Mouse (Mus musculus): ENCODE results near the gene Smpd2.

Smpd2 gene

DNA sequence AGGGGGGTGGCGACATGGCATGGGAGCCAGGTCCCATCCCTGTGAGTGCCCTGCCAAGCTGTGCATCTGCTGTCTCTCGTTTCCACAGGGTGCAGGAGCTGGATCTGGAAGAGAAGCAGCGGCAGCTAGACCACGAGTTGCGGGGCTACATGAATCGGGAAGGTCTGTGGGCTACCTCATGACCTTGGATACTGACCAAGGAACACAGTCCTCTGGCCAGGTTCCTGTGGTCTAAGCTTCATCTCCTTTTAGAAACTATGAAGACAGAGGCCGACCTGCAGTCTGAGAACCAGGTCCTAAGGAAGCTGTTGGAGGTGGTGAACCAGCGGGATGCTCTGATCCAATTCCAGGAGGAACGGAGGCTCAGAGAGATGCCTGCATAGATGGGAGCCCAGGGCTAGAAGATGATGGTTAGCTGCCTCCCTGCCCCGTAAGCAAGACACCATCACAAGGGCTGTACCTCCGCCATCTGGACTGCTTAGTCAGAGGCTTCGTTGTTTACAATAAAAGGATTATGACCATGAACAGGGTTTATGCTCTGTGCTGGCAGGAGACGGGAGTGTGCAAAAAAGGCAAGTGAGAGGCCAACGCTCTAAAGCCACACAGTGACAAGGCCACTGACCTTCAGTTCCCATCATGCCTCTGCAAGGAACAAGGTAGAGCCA lies 3.5 kb downstream of the Smpd2 start:
- no peak for DNase-seq

DNA sequence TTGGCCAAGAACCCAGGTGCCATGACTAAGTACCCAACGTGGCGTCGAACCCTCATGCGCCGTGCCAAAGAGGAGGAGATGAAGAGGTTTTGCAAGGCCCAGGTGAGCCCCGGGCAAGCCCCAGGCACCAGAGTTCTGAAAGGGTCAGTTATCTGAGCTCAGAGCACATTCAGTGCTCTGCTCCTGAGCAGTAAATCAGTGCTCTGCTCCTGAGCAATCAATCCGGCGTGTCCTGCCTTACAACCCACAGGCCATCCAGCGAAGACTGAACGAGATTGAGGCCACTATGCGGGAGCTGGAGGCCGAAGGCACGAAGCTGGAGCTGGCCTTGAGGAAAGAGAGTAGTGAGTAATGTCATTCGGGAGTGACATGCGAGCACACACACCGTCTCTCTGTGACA lies 4.4 kb downstream of the Smpd2 start:
- DNase-seq: no peak

DNA sequence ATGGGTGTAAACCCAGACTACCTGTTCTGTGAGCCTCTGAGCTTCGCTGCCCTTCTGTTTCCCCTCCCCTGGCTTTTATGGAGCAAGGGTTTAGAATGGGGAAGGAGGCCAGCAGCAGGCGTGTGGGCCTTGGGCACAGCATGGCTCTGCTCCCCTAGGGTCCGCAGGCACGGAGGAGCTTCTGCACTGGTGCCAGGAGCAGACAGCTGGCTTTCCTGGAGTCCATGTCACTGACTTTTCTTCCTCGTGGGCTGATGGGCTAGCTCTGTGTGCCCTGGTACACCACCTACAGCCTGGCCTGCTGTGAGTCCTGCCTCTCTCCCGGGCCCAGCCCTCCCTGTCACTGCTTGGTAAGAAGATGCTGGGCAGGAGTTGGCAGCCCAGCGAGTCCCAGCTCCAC lies 7.7 kb downstream of the Smpd2 start:
- peak; percentile 46 to 75 for DNase-seq

DNA sequence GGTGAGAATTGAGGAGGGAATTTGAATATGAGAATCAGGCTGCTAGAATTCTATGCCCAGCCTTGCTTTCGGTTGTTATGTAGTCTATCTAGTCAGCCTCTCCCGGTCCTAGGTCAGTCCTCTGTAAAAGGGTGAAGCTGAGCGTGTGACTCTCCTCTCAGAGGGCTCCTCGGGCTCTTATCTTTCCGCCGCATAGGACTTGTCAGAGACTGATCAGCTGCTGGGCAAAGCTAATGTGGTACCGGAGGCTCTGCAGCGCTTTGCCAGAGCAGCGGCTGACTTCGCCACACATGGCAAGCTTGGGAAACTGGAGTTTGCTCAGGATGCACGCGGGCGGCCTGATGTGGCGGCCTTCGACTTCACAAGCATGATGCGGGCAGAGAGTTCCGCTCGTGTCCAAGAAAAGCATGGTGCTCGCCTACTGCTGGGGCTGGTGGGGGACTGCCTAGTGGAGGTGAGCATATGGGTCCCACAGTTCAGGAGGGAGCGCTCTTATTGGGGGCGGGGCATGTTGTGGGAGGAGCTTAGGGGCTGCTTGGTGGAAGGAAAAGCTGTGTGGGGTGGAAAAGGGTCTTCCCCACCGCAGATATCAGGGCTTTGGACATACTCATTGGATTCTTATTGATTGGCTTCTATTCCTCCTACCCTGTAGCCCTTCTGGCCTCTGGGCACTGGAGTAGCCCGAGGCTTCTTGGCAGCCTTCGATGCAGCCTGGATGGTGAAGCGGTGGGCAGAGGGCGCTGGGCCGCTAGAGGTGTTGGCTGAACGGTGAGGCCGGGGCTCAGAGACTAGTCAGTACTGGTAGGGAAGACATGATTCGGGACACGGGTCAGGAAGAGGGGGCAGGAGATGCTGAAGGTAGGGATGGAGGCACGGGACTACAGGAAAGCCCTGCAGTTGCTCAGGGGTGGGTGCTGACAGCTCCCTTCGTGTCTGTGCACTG lies 9.0 kb downstream of the Smpd2 start:
- peak; percentile 45 to 55 for DNase-seq

DNA sequence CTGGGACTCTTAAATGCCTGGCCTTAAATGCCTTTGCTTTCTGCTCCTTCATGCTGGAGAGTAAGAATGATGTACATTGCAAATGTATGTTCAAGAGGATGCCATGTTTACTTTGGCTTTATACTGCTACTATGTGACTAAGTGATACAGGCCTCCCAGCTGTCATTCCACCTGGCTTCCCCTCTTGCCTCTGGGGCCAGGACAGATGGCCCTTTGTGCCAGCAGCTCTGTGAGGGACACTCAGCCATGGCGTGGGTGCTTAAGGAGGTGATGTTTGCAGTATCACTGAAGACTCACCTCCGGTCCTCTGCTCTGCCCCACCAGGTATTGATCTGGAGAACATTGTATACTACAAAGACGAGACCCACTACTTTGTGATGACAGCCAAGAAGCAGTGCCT lies 10.2 kb downstream of the Smpd2 start:
- DNase-seq: no peak

DNA sequence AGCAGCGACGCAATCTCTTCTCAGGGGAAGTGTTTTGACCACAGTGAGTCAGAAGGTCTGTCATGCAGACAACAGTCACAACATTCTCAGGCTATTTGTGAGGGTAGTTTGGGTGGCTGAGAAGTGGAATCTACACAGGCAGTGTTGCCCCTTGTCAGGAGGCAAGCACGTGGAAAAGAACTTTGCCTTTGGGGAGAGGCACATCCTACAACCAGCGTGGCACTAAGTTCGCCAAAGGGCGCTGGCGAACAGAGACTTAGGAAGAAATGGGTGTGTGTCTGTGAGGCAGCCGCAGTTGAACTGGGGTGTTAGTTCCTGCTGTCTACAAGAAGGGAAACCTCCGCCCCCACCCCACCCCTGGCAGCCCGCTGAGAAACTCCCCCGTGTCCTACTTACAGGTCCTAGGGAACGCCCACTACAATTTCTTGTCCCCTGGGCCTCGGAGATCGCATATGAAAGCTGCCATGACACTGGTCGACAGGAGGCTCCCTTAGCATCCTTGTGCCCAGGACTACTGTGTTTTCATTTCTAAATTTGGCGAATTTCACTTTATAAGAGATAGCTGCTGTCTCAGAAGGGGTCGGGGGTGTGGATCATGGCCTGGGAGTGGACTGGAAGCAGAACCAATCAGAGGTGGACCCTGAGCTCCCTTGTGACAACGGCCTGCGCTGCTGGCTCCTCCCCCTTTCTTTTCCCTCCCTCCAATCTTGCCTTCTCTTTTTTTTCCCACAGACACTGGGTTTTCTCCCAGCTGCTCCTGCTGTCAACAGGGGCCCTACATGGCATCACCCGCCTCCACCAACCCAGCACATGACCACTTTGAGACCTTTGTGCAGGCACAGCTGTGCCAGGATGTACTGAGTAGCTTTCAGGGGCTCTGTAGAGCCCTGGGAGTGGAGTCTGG lies 12.6 kb downstream of the Smpd2 start:
- peak; percentile 50 to 57 for DNase-seq

DNA sequence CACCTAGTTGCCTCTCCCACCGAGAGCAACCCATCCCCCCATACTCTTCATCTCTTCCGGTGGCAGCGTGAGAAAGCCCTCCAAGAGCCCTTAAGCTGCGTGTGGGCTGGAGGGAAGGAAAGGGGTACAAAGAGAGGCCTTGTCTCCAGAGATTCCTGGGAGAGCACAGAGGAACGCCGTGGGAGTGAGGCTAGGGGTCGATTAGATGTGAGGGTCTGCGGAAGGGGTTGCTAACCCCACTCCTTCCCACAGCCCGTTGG lies 13.2 kb downstream of the Smpd2 start:
- DNase-seq: no peak

DNA sequence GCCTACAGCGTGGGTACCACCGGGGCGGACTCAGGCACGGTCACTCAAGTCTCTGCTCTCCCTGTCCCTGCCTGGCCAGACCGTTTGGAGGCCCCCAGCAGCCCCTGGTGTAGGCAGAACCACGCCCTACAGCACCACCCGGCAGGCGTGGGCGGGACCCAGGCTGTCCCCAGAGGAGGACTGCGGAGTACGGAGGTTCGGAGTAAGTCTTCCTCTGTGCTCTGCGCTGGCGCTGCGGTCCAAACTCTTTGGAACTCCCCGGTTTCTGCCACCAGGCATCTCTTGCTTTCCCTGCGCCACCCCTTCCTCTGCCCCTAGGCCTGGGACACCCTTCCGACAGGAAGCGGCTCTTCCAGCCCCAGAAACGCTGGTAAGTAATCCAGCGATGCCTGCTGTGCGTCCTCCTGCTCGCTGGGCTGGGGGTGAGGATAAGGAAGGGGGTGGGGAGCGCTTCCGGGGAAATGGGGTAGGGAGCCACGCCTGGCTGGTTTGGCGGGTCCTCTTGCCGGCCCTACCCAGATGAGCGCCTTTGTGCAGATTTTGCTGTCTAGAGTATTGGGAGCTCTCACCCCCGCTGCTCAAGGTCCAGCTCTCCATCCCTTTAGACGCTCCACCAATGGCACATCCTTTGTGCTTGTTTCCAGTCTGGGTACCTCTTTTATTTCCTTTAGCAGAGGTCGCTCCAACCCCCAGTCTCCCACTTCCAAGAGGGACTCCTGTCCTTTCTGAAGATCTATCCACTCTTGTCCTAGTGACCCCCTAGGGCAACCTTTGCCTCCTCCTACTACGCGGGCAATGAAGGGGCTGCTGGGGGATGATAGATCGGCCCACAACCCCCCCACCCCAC lies 13.8 kb downstream of the Smpd2 start, which contains the start of gene Mical1:
Gene Mical1, plus strand, starts transcription at position 144 of the 847 bp plus-strand sequence.
- DNase-seq: peak; percentile 52 to 61

DNA sequence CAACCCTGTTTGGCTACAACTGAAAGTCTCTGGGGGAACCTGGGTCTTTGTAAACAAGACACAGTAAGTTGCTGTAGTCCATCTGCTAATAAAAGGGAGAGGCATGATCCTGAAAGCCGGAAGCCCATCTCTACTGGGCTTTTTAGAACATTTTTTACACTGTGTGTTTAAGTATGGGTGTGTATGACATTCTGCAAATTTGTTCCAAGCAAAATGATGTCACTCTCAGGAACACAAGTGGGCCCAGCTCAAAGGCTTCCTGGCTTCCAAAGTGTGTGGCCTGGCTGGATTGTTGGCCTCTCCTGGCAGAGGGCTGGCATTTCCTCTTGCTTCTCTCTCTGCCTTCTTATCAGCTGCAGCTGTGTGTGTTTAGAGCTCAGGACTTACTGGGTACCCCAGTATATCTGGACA lies 15.2 kb downstream of the Smpd2 start:
- DNase-seq: no peak

DNA sequence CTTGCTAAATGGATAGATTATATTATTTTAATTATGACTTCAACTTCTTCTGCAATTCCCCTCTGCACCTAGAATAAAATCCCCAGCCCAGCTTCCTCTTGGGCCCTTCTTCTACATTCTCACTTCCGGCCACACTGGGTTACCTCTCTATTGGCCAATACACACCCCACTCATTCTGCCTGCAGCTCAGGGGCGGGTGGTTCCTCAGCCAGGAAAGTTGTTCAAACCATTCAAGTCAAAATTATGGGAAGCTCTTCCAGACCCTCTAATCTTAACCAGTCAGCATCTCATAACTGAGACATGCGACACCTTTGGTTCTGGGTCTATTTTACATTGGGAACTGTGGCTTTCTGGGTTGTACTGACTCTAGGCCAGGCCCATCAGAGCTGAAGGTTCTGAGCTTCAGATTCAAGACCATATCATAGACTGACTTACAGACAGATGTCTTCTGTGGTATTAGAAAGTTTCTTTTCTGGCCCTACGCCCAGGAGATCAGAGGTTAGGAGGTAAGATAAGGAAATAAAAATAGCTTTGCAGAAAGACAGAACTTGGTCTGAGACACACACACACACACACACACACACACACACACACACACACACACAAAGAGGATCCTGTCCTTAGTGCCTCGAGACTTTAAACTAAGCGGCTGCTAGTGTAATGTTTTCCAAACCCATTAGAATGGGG lies 16.2 kb downstream of the Smpd2 start:
- no peak for DNase-seq

DNA sequence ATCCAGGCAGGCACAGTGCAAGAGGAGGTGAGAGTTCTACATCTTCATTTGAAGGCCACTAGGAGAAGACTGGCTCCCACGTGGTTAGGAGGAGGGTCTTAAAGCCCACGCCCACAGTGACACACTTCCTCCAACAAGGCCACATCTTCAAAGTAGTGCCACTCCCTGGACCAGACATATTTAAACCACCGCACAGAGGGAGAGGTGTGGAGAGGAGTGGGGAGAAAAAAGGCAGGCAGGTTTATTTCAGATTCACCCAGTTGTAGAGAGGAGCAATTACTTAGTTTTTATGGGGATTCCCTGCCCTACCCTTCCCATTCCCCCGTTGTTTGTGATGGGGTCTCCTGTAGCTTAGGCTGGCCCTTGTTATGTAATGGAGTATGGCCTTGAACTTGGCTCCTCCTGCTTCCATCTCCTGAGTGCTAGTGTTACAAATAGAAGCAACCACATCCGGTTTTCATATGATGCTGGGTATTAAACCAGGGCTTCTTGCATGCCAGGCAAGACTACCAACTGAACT lies 17.1 kb downstream of the Smpd2 start:
- DNase-seq: no peak

DNA sequence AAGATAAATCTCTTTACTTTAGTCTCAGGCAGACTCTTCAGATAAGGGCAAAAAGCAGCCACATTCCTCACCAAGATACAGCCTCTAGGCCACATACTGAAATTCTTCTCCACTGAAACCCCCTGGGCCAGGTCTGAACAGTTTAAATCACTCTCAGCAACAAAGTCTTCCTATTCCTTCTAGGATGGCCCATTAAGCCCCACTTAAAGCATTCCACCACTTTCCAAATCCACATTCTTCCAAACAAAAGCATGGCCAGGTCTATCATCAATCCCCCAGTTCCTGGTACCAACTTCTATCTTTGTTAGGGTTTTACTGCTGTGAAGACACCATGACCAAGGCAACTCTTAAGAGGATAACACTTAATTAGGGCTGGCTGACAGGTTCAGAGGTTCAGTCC lies 17.6 kb downstream of the Smpd2 start:
- no peak for DNase-seq

DNA sequence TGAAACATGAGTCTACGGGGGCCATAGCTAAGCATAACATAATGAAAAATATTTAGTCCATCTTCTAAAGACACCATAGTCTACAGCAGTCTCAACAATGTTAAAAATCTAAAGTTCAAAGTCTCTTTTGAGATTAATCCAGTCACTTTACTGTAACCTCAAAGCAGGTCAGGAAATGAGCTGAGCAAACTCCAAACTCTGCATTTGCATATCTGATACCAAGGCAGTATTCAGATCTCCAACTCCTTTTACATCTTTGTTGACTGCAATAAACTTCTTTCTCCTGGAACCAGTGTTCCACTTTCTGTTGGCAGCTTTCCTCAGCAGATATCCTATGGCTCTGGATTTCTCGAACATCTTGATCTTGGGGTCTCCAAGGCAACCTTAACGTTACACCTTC lies 19.5 kb downstream of the Smpd2 start:
- DNase-seq: no peak

DNA sequence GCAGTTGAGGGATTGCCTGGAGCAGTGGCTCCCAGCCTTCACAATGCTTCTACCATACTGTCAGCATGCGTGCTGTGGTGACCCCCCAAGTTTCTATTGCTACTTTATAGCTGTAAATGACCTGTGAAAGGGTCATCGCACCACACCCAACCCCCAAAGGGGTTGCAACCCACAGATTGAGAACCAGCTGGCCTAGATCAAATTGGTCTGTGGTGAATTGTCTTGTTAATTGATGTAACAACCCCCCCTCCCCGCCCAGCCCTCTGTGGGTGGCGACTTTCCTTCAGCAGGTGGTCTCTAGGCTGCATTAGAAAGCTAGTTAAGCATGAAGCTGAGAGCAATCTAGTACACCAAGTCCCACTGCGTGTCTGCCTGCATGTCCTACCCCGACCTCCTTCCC lies 22.8 kb downstream of the Smpd2 start:
- no peak for DNase-seq

DNA sequence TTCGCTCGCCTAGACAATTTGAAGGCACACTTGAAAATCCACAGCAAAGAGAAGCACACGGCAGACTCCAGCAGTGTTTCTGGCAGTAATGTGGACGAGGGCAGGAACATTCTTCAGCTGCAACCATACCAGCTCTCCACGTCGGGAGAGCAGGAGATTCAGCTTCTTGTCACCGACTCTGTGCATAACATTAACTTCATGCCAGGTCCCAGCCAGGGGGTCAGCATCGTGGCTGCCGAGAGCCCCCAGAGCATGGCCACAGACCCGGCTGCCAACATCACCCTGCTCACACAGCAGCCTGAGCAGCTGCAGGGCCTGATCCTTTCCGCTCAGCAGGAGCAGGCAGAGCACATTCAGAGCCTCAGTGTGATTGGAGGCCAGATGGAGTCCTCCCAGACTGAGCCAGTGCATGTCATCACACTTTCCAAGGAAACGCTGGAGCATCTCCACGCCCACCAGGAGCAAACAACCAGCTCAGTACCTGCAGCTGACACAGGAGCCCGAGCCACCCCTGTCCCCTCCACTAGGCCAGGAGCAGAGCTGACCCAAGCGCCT lies 25.7 kb downstream of the Smpd2 start:
- peak; percentile 43 to 56 for DNase-seq

DNA sequence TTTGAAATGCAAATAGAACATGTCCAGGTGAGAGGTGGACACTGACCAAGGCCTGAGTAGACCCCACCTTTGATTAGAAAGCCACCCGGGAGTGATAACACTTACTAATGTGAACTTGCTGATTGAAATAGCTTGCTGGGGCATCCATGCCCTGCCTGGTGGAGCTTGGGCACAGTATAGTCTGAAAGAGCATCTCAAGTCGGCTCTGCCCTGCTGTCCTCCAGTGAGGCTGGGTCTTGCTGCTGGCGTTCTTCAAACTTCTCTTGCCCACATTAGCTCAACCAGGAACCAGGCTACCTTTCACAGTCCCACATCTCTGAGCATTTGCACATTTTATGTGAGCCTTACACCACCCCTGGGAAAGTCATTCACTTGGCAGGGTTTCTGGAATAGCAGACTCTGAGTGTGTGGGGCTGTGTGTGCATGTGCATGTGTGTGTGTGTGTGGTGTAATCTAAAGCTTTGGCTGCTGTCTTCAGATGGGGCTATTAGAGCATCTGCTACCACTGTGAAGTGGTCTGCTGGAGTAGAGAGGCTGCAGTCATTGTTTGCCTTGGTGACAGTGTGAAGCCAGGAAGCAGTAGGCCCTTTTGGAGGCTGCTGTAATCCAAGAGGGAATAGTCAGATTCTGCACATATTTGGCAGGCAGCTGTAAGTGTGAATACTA lies 29.0 kb downstream of the Smpd2 start:
- peak in 1 of 2 experiments; percentile 8 for DNase-seq

DNA sequence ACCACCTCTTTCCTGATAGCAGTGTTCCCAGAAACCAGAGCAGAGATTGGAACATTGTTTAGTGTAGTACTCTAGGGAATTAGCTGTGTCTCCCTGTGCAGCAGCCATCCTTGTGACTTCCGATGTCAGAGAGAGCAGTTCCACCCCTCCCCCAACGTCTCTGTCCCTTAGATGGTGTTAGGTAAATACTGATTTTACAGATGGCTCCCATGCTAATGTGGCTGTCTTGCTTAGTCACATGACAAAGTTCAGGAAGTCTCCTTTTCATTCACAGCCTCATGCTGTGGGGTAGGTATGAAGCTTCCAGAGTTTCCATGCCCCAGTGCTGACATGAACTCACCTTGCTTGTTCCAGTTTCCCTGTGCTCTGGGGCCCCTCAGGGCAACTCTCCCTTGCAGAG lies 29.7 kb downstream of the Smpd2 start:
- peak in 1 of 2 experiments; percentile 25 for DNase-seq

DNA sequence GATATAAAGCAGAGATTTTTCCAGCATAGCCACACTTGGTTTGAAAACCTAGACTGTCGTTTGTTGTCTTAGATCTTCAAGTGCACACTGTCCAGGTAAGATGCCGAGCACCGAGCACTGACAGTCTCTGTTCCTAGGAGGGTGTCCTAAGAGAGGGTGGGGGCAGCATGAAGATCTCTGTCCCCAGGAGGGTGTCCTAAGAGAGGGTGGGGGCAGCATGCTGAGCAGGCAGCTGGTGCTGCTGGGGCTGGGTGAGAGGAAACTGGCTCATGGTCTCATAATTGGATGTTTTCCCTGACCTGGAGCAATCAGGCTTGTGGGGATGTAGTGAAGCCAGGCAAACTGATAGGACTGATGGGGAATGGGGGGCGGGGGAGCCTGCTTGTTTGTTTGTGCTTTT lies 30.2 kb downstream of the Smpd2 start:
- DNase-seq: peak in 1 of 2 experiments; percentile 15

DNA sequence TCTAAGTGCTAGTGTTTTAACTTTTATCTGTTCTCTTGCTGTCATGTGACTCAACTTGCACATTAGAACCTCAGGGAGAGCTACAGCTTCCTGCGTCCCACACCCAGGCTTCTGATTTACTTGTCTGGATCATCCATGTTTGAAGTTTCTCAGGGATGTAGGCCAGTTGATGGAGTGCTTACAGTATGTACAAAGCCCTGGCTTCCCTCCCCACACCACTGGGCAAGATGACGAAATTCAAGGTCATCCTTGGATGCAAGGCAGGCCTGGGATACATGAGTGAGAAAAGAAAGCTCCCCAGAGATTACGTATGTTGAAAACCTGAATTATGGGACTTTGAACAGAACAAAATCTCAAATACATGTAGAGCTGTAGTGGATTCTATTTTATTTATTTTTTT lies 37.4 kb downstream of the Smpd2 start:
- no peak for DNase-seq

DNA sequence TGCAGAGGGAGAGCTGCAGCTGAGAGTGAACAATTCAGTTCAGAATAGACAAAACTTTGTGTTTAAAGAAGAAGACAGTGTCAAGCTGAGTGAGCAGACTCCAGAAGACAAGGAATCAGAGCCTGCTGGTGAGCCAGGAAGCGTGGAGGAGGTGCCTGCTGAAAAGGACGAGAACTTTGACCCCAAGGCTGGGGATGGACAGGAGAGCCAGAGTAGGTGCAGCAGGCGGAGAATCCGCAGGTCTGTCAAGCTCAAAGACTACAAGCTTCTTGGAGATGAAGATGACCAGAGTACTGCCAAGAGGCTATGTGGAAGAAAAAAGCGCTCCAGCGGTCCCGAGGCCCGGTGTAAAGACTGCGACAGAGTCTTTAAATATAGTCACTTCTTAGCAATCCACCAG lies 38.5 kb downstream of the Smpd2 start:
- no peak for DNase-seq
